Mouse (Mus musculus) urinary bladder, postnatal 14 days (tissue): ENCODE measurements around the gene BC107364.
"Not testable (repeated sequence)": the region's sequence is repeated elsewhere in the genome, so short reads cannot be mapped to it uniquely, and the experiment has no call there.

Source experiments
- DNase-seq: peaks from one replicate; pipeline ENCODE4 v3.0.0; 2021; ENCODE audit warnings: low spot score

BC107364 gene

GRCm38 (mm10) chr3:96414126-96414950 lies 37.8 kb downstream of the BC107364 start:
- DNase-seq: peak; percentile 86

GRCm38 (mm10) chr3:96413581-96414125 lies 38.5 kb downstream of the BC107364 start:
- DNase-seq: no peak

GRCm38 (mm10) chr3:96411821-96412220 lies 40.3 kb downstream of the BC107364 start:
- no peak for DNase-seq

- no peak for DNase-seq
These were observed 41.1 kb downstream of the BC107364 start for GRCm38 (mm10) chr3:96410966-96411365.

- no peak for DNase-seq
These were observed 42.3 kb downstream of the BC107364 start for GRCm38 (mm10) chr3:96409701-96410246.

- DNase-seq: not testable (repeated sequence)
These were observed 44.0 kb downstream of the BC107364 start for GRCm38 (mm10) chr3:96408111-96408510.

GRCm38 (mm10) chr3:96405541-96406503 lies 46.3 kb downstream of the BC107364 start:
- no peak for DNase-seq

- no peak for DNase-seq
These were observed 47.1 kb downstream of the BC107364 start for GRCm38 (mm10) chr3:96405004-96405403.

GRCm38 (mm10) chr3:96404450-96404849 lies 47.7 kb downstream of the BC107364 start:
- no peak for DNase-seq

- DNase-seq: no peak
These were observed 49.1 kb downstream of the BC107364 start for GRCm38 (mm10) chr3:96403016-96403415.

- no peak for DNase-seq
These were observed 50.1 kb downstream of the BC107364 start for GRCm38 (mm10) chr3:96401832-96402501.

- DNase-seq: no peak
These were observed 50.7 kb downstream of the BC107364 start for GRCm38 (mm10) chr3:96401474-96401831.

- no peak for DNase-seq
These were observed 53.2 kb downstream of the BC107364 start for GRCm38 (mm10) chr3:96398911-96399310.

GRCm38 (mm10) chr3:96396857-96397256 lies 55.2 kb downstream of the BC107364 start:
- no peak for DNase-seq

GRCm38 (mm10) chr3:96387202-96387601 lies 64.9 kb downstream of the BC107364 start:
- DNase-seq: not testable (repeated sequence)
